Mouse (Mus musculus): ENCODE data around the gene Zbtb4. TPM values are rescaled to one million over a fixed set of nuclear protein-coding genes. Genes with fewer than 3 reads are reported as not detected.

The Zbtb4 gene
- total and polyA plus RNA-seq, 3 experiments: 2.4 to 2.7 TPM; not detected in 1

GRCm38 (mm10) chr11:69800138-69800391 lies 34.4 kb downstream of the Zbtb4 start (continued):
- no peak for TF ChIP-seq POLR2AphosphoS2 (IDR thresholded peaks at IDR 0.05; ENCODE audit: low read length)
- TF ChIP-seq E2F4 (IDR thresholded peaks at IDR 0.05; ENCODE audit: borderline replicate concordance, low read depth, low read length): no peak
- no peak for TF ChIP-seq ELF1 (IDR thresholded peaks at IDR 0.05; ENCODE audit: low read depth, low read length)
- TF ChIP-seq EP300 (IDR thresholded peaks at IDR 0.05; ENCODE audit: low read depth in 1 of 2, low read length in 2 of 2): peak in 1 of 2 experiments; percentile 28; a peak in 1 of 4 replicates
- peak; percentile 65; the same call in 1 of the 2 replicates for TF ChIP-seq ETS1 (IDR thresholded peaks at IDR 0.05; ENCODE audit: low read depth, low read length)
- TF ChIP-seq CHD2 (IDR thresholded peaks at IDR 0.05; ENCODE audit: low read length): no peak

DNA sequence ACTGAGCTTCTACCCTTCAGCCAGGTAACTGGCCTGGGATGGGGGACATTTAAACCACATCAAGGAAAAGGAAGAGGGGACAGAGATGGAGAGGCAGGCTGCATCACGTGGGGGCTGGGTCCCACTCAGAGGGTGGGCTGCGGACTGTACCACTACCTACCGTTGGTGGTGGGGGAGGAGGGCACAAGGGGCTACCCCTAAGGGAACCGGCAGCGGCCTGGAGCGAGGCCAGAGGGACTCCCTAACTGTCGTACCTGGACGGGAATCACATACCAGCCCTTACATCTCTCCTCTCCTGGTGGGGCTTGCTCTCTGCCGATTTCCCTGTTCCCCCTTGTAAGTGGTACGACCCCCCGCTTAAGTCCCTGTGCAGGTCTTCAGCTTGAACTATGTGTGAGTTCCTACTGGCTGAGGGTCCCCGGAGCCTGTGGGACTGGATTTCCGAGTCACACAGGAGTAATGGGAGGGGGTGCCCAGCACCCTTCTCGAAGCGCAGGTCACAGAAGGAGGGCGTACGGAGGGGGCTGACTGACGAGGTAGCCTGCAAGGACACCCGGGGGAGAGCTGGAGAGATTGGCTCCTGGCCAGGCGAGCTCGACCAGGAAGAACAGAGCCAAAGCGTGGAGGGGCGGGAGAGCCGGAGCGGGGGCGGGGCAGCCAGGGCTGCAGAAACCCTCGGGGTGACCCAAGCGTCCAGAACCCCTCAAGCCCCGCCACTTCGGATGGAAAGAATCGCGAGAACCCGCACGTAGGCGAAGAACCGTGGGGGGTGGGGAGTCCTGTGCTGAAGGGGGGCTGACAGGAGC lies 34.9 kb downstream of the Zbtb4 start:
- H3K9ac ChIP-seq (ENCODE audit: control insufficient read depth, low read depth, low read length, poor library complexity, severe bottlenecking): peak overlapping the region; percentile 77
- H3K4me1 ChIP-seq (ENCODE audit: control insufficient read depth in 1 of 2, insufficient read depth in 2 of 2, low read length in 2 of 2): peaks cover 5 to 21% of the 10 kb centered on the region in 2 experiments; a peak in 3 of 4 replicates
- peak overlapping the region; percentile 74 for H3K27ac ChIP-seq (ENCODE audit: control insufficient read depth, low read depth, low read length)
- H3K9me3 ChIP-seq (replicated peaks; ENCODE audit: insufficient read depth, low read length): no peaks in the 10 kb centered on the region
- no peaks in the 10 kb centered on the region for H3K27me3 ChIP-seq (ENCODE audit: control insufficient read depth in 1 of 2, insufficient read depth in 2 of 2, low read length in 2 of 2)
- peaks cover 0 to 8% of the 10 kb centered on the region in 2 experiments; a peak in 2 of 4 replicates for H3K36me3 ChIP-seq (ENCODE audit: control insufficient read depth in 1 of 2, insufficient read depth in 2 of 2, low read length in 2 of 2)
- peaks cover 8% of the 10 kb centered on the region; the same call in 1 of the 2 replicates for H3K79me2 ChIP-seq (ENCODE audit: control insufficient read depth, insufficient read depth, low read length, poor library complexity)
- DNase-seq (ENCODE audit: low read depth, low spot score): peak; percentile 93
- peak overlapping the region; percentile 58 to 89 for H3K4me3 ChIP-seq (ENCODE audit: control insufficient read depth in 1 of 2, insufficient read depth in 1 of 2, low read depth in 2 of 2, low read length in 2 of 2)
- TF ChIP-seq GABPA (IDR thresholded peaks at IDR 0.05; ENCODE audit: low read depth, low read length) (no peak), ELF1 (IDR thresholded peaks at IDR 0.05; ENCODE audit: low read depth, low read length) (peak; percentile 72), MYC (IDR thresholded peaks at IDR 0.05; ENCODE audit: low read depth, low read length) (0 out of 2 replicates have a peak, but pooled peaks have one; percentile 14), CHD1 (IDR thresholded peaks at IDR 0.05; ENCODE audit: low read depth, low read length) (peak; percentile 99), MEF2A (IDR thresholded peaks at IDR 0.05; ENCODE audit: extremely low read depth, insufficient replicate concordance, low read depth, low read length, poor library complexity, severe bottlenecking) (no peak), SMC3 (IDR thresholded peaks at IDR 0.05; ENCODE audit: low read depth, low read length) (no peak), CTCF (IDR thresholded peaks at IDR 0.05 in 2 of 3, conservative IDR thresholded peaks at IDR 0.05 in 1 of 3; ENCODE audit: control insufficient read depth in 1 of 3, insufficient read depth in 1 of 3, low read depth in 2 of 3, low read length in 3 of 3, poor library complexity in 1 of 3, severe bottlenecking in 1 of 3) (no peak), ETS1 (IDR thresholded peaks at IDR 0.05; ENCODE audit: low read depth, low read length) (peak; percentile 34; the same call in 1 of the 2 replicates), SIN3A (IDR thresholded peaks at IDR 0.05; ENCODE audit: low read length) (peak; percentile 39; the same call in 1 of the 2 replicates), BHLHE40 (IDR thresholded peaks at IDR 0.05; ENCODE audit: borderline replicate concordance, low read depth, low read length) (no peak), USF2 (IDR thresholded peaks at IDR 0.05; ENCODE audit: borderline replicate concordance in 1 of 2, insufficient read depth in 1 of 2, low read depth in 1 of 2, low read length in 2 of 2) (peak in 1 of 2 experiments; percentile 67; a peak in 1 of 4 replicates), HCFC1 (IDR thresholded peaks at IDR 0.05; ENCODE audit: low read depth, low read length) (peak; percentile 39; the same call in 1 of the 2 replicates), MAZ (IDR thresholded peaks at IDR 0.05; ENCODE audit: low read depth, low read length) (peak; percentile 32), MXI1 (IDR thresholded peaks at IDR 0.05; ENCODE audit: low read depth, low read length) (peak; percentile 31), MAFK (IDR thresholded peaks at IDR 0.05; ENCODE audit: borderline replicate concordance, low read depth, low read length) (no peak), USF1 (IDR thresholded peaks at IDR 0.05; ENCODE audit: low read depth, low read length) (peak; percentile 91), RCOR1 (IDR thresholded peaks at IDR 0.05; ENCODE audit: low read depth, low read length) (no peak), E2F4 (IDR thresholded peaks at IDR 0.05; ENCODE audit: borderline replicate concordance, low read depth, low read length) (no peak), ZMIZ1 (IDR thresholded peaks at IDR 0.05; ENCODE audit: low read depth, low read length) (peak; percentile 43), MYB (IDR thresholded peaks at IDR 0.05; ENCODE audit: low read depth, low read length) (no peak), NRF1 (IDR thresholded peaks at IDR 0.05; ENCODE audit: insufficient read depth, low read depth, low read length, poor library complexity, severe bottlenecking) (no peak), ZKSCAN1 (IDR thresholded peaks at IDR 0.05; ENCODE audit: low read depth, low read length) (no peak), JUND (IDR thresholded peaks at IDR 0.05; ENCODE audit: low read depth, low read length) (no peak), GATA1 (IDR thresholded peaks at IDR 0.05; ENCODE audit: low read depth, low read length) (no peak), CHD2 (IDR thresholded peaks at IDR 0.05; ENCODE audit: low read length) (peak; percentile 90), POLR2A (IDR thresholded peaks at IDR 0.05; ENCODE audit: control insufficient read depth in 1 of 2, insufficient read depth in 1 of 2, low read depth in 1 of 2, low read length in 2 of 2, poor library complexity in 1 of 2) (peak; percentile 35 to 71), MAX (IDR thresholded peaks at IDR 0.05; ENCODE audit: low read length) (peak; percentile 35; the same call in 1 of the 2 replicates), NELFE (IDR thresholded peaks at IDR 0.05; ENCODE audit: low read depth, low read length) (peak; percentile 55), TBP (IDR thresholded peaks at IDR 0.05; ENCODE audit: low read depth, low read length) (peak; percentile 57; the same call in 1 of the 2 replicates), TAL1 (IDR thresholded peaks at IDR 0.05; ENCODE audit: low read length) (no peak), ZNF384 (IDR thresholded peaks at IDR 0.05; ENCODE audit: low read depth, low read length) (no peak)

Data from MEL (cell line).